ENCODE assay signal across 13 mouse cellular contexts in the genomic region with DNA sequence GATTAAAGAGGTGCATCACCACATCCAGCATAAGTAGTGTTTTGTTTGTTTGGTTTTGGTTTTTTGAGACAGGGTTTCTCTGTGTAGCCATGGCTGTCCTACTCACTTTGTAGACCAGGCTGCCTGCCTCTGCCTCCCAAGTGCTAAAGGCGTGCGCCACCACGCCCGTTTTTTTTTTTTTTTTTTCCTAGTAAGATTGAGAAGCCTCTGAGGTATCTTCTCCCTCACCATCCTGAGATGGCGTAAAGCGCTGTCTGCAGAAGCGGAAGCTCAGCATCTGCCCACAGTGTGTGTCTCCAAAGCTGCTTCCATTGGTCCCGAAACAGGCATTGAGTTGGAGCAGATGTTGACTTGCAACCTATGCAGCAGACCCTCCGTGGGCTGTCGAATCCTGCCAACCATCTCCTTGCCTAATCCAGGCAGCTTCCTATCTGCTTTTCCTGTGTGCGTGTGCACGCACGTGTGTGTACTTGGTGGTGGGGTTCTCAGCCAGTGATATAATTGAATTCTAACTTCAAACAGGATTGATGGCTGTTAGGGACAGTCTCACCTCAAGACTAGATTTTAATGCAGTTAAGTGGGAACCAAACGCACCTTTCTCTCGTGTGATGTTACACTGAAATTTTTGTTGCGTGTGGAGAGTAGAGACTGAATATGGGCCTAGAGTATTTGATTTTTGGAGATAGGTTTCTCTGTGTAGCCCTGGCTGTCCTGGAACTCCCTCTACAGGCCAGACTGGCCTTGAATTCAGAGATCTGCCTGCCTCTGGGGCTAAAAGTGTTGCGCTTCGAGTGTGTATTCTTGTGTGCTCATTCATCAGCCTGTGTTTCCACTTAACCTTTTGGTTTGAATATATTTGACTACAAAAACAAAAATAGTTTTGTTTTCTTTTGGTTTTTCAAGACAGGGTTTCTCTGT. TPM values are rescaled to one million over a fixed set of nuclear protein-coding genes. Genes with fewer than 3 reads are reported as not detected.
DNase-seq lines count a peak whose midpoint lies in the region; ATAC-seq and TF ChIP-seq lines count a peak whose summit lies in the region.
"Had no signal": no experiment of that assay in that cellular context is flagged by ENCODE, and none has a peak within 500 bp of the region (broad histone marks: within the 10 kb centered on the region; RNA-seq: fewer than 3 reads in every experiment).

No protein-coding gene starts in this region.

- no peak overlapping the region for H3K27ac ChIP-seq in layer of hippocampus, adult 2 months
- H3K27ac ChIP-seq in MEL (ENCODE audit: control insufficient read depth, low read depth, low read length) = no peak overlapping the region
- H3K27ac ChIP-seq in forebrain, embryonic 16.5 days (ENCODE audit: low read length) = no peak overlapping the region
- H3K27ac ChIP-seq: embryonic facial prominence, embryonic 13.5 days; heart, embryonic 15.5 days; neural tube, embryonic 12.5 days had no signal

- H3K9ac ChIP-seq in MEL (ENCODE audit: control insufficient read depth, low read depth, low read length, poor library complexity, severe bottlenecking) = no peak overlapping the region
- no peak overlapping the region for H3K9ac ChIP-seq in forebrain, embryonic 16.5 days (replicated peaks; ENCODE audit: low read depth, low read length)
- H3K9ac ChIP-seq: embryonic facial prominence, embryonic 13.5 days; heart, embryonic 15.5 days; neural tube, embryonic 12.5 days had no signal

- peaks cover 0 to 7% of the 10 kb centered on the region in 2 experiments; a peak in 1 of 4 replicates for H3K4me1 ChIP-seq in MEL (ENCODE audit: control insufficient read depth in 1 of 2, insufficient read depth in 2 of 2, low read length in 2 of 2)
- no peaks in the 10 kb centered on the region for H3K4me1 ChIP-seq in forebrain, embryonic 16.5 days (replicated peaks; ENCODE audit: control insufficient read depth, insufficient read depth, low read length)
- H3K4me1 ChIP-seq: neural tube, embryonic 12.5 days had no signal

- TF ChIP-seq EP300 in MEL (IDR thresholded peaks at IDR 0.05; ENCODE audit: low read depth in 1 of 2, low read length in 2 of 2) = no peak

- TF ChIP-seq POLR2A in MEL (IDR thresholded peaks at IDR 0.05; ENCODE audit: control insufficient read depth in 1 of 2, insufficient read depth in 1 of 2, low read depth in 1 of 2, low read length in 2 of 2, poor library complexity in 1 of 2) = no peak

- H3K27me3 ChIP-seq in MEL (ENCODE audit: control insufficient read depth in 1 of 2, insufficient read depth in 2 of 2, low read length in 2 of 2) = no peaks in the 10 kb centered on the region
- H3K27me3 ChIP-seq in forebrain, embryonic 16.5 days (replicated peaks; ENCODE audit: control insufficient read depth, insufficient read depth, low read length) = no peaks in the 10 kb centered on the region
- H3K27me3 ChIP-seq: embryonic facial prominence, embryonic 13.5 days; heart, embryonic 15.5 days; neural tube, embryonic 12.5 days had no signal

- H3K4me3 ChIP-seq in layer of hippocampus, adult 2 months = no peak overlapping the region
- no peak overlapping the region for H3K4me3 ChIP-seq in MEL (ENCODE audit: control insufficient read depth in 1 of 2, insufficient read depth in 1 of 2, low read depth in 2 of 2, low read length in 2 of 2)
- H3K4me3 ChIP-seq in forebrain, embryonic 16.5 days (replicated peaks; ENCODE audit: low read length) = no peak overlapping the region
- H3K4me3 ChIP-seq: embryonic facial prominence, embryonic 13.5 days; heart, embryonic 15.5 days; neural tube, embryonic 12.5 days had no signal

- peak; percentile 49 for TF ChIP-seq CTCF in layer of hippocampus, adult 2 months (conservative IDR thresholded peaks at IDR 0.05)
- peak; percentile 8 to 15 (median 11); a peak in 2 of 6 replicates for TF ChIP-seq CTCF in MEL (IDR thresholded peaks at IDR 0.05 in 2 of 3, conservative IDR thresholded peaks at IDR 0.05 in 1 of 3; ENCODE audit: control insufficient read depth in 1 of 3, insufficient read depth in 1 of 3, low read depth in 2 of 3, low read length in 3 of 3, poor library complexity in 1 of 3, severe bottlenecking in 1 of 3)

- no peaks in the 10 kb centered on the region for H3K9me3 ChIP-seq in MEL (replicated peaks; ENCODE audit: insufficient read depth, low read length)
- H3K9me3 ChIP-seq in forebrain, embryonic 16.5 days (ENCODE audit: control insufficient read depth, low read length) = no peaks in the 10 kb centered on the region
- H3K9me3 ChIP-seq: embryonic facial prominence, embryonic 13.5 days; heart, embryonic 15.5 days; neural tube, embryonic 12.5 days had no signal

- peak; percentile 8 for TF ChIP-seq RAD21 in MEL (IDR thresholded peaks at IDR 0.05; ENCODE audit: low read depth, low read length)

- ATAC-seq in forebrain, embryonic 16.5 days = 0 out of 2 replicates have a peak, but pooled peaks have one; percentile 27
- peak; percentile 12; the same call in 1 of the 2 replicates for ATAC-seq in megakaryocyte progenitor cell, adult 5-6 weeks (replicated peaks; ENCODE audit: poor library complexity)

- H3K79me2 ChIP-seq in MEL (ENCODE audit: control insufficient read depth, insufficient read depth, low read length, poor library complexity) = no peaks in the 10 kb centered on the region; the same call in 1 of the 2 replicates

- WGBS in forebrain, embryonic 16.5 days = 77% methylated on average over 18 of the region's 18 CpGs

- no peak for DNase-seq in layer of hippocampus, adult 2 months (ENCODE audit: low spot score in 2 of 2)
- no peak for DNase-seq in layer of hippocampus, postnatal 36 days
- DNase-seq in MEL (ENCODE audit: low read depth, low spot score) = no peak
- DNase-seq in cerebellum, postnatal 10 days = no peak
- no peak for DNase-seq in heart, postnatal 4 days
- DNase-seq: cerebellum, adult 8-10 months; right cerebral cortex, postnatal 14 days had no signal

- peaks cover 0 to 21% of the 10 kb centered on the region in 2 experiments; a peak in 2 of 4 replicates for H3K36me3 ChIP-seq in MEL (ENCODE audit: control insufficient read depth in 1 of 2, insufficient read depth in 2 of 2, low read length in 2 of 2)
- peaks cover 10% of the 10 kb centered on the region for H3K36me3 ChIP-seq in forebrain, embryonic 16.5 days (ENCODE audit: control insufficient read depth, insufficient read depth)

- no peak overlapping the region for H3K4me2 ChIP-seq in forebrain, embryonic 16.5 days (ENCODE audit: low read length)
- H3K4me2 ChIP-seq: embryonic facial prominence, embryonic 13.5 days; heart, embryonic 15.5 days; midbrain, embryonic 11.5 days; neural tube, embryonic 12.5 days had no signal

TF ChIP-seq in MEL, 35 proteins besides CTCF, POLR2A, EP300 and RAD21:
- peak; percentile 81 for TF ChIP-seq ZNF384 (IDR thresholded peaks at IDR 0.05; ENCODE audit: low read depth, low read length)
- TF ChIP-seq TAL1 (IDR thresholded peaks at IDR 0.05; ENCODE audit: low read length) = no peak
- peak; percentile 81 for TF ChIP-seq POLR2AphosphoS2 (IDR thresholded peaks at IDR 0.05; ENCODE audit: low read length)
- no peak for TF ChIP-seq USF2 (IDR thresholded peaks at IDR 0.05; ENCODE audit: borderline replicate concordance in 1 of 2, insufficient read depth in 1 of 2, low read depth in 1 of 2, low read length in 2 of 2)
- no peak for TF ChIP-seq ELF1 (IDR thresholded peaks at IDR 0.05; ENCODE audit: low read depth, low read length)

RNA-seq across cellular contexts. Expression of gene Slc25a3, which starts 19.7 kb away (rescaled TPM):
- 100 to 1,000 TPM; 485 to 491 TPM for total RNA-seq in layer of hippocampus, adult 2 months (2021)
- total RNA-seq in layer of hippocampus, postnatal 36 days (2021) = 100 to 1,000 TPM; 499 to 538 TPM
- 497 and 556 TPM in 2 replicates for total RNA-seq in MEL (2012; rRNA removed)
- polyA plus RNA-seq in MEL (2012; ENCODE audit: insufficient read depth in 1 of 2, insufficient read length in 2 of 2, low read depth in 1 of 2, low replicate concordance in 2 of 2, missing spikeins in 1 of 2) = 100 to 1,000 TPM; 368 to 868 TPM
- polyA plus RNA-seq in forebrain, embryonic 16.5 days (2015; fragmentation: Nextera tagmentation; extraction: Ambion mirVana) = 482 and 491 TPM in 2 replicates
- total RNA-seq in megakaryocyte progenitor cell, adult 5-6 weeks (2015) = 664 and 680 TPM in 2 replicates
- total RNA-seq in megakaryocyte progenitor cell, adult 5-6 weeks (2017) = 231 and 244 TPM in 2 replicates
- total RNA-seq in heart, postnatal 4 days (2021) = 1,000 to 10,000 TPM; 1,954 to 1,992 TPM

RNA-seq across cellular contexts. Expression of gene Tmpo, which starts 37.5 kb away (rescaled TPM):
- total RNA-seq in layer of hippocampus, adult 2 months (2021) = 10 to 100 TPM; 37.5 to 39.7 TPM
- 10 to 100 TPM; 38.8 to 41.2 TPM for total RNA-seq in layer of hippocampus, postnatal 36 days (2021)
- 211 and 225 TPM in 2 replicates for total RNA-seq in MEL (2012; rRNA removed)
- polyA plus RNA-seq in MEL (2012; ENCODE audit: insufficient read depth in 1 of 2, insufficient read length in 2 of 2, low read depth in 1 of 2, low replicate concordance in 2 of 2, missing spikeins in 1 of 2) = 100 to 1,000 TPM; 215 to 219 TPM
- polyA plus RNA-seq in forebrain, embryonic 16.5 days (2015; fragmentation: Nextera tagmentation; extraction: Ambion mirVana) = 139 and 173 TPM in 2 replicates
- 266 and 302 TPM in 2 replicates for total RNA-seq in megakaryocyte progenitor cell, adult 5-6 weeks (2015)
- total RNA-seq in megakaryocyte progenitor cell, adult 5-6 weeks (2017) = 461 and 467 TPM in 2 replicates
- total RNA-seq in heart, postnatal 4 days (2021) = 100 to 1,000 TPM; 186 to 192 TPM
